Mouse (Mus musculus) left cerebral cortex, postnatal 25 days (tissue): Measurements from ENCODE around the gene Hfm1. TPM values are rescaled to one million over a fixed set of nuclear protein-coding genes. Genes with fewer than 3 reads are reported as not detected.

ENCODE experiments used
- DNase-seq, 2 experiments: peaks; one replicate each; pipeline ENCODE4 v3.0.0; 2022; ENCODE audit warnings: low spot score in 2 of 2, mixed read lengths in 1 of 2
- intact Hi-C: fragments of 180-260 bp; cut with DNase I; formaldehyde crosslinking; loops from one replicate; pipeline ENCODE4 v1.15.1; 2025
- total RNA-seq, 2 experiments: library from RNA; stranded (reverse); gene quantifications; 2 replicates each; pipeline ENCODE4 v1.2.3; 2021

The Hfm1 gene
- 1 to 10 TPM; 1.3 to 1.7 TPM for total RNA-seq

- peak; percentile 72 to 73 for DNase-seq
- intact Hi-C loops: no loop called here
These were observed at the start of gene Hfm1 for GRCm38 (mm10) chr5:106925488-106926368. Gene Hfm1, minus strand, starts transcription at chr5:106926321.

DNA sequence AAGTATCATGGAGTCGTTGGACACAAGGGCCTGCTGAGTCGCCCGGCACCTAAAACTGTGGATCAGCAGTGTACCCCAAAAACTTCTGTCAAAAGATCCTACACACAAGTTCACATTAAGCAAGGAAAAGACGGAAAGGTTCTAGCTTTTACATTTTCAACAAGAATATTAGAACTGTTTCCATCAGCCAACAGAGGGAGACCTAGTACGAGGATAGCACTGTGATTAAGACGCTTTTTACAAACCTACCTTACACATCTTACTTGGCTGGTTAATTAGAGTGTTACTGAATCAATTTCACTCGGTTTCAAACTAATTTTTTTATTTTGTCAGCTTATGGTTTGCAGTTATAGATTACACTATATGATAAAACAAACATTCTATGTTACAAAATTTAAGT is 47.8 kb upstream of the Hfm1 start:
- intact Hi-C loops: no loop called here
- no peak for DNase-seq

DNA sequence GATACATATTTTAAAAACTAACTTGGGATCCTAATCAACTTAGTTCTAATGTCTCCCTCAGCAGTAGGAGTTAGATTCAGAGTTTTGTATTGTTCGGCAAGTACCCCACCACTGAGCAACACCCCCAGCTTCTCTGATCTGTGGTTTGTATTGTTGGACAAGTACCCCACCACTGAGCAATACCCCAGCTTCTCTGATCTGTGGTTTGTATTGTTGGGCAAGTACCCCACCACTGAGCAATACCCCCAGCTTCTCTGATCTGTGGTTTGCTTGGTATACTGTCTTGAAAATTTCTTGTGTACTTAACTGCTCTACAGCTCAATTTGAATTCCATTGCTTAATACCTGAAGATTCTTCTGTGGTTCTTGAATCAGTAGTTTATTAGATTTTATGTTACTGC is 41.5 kb upstream of the Hfm1 start:
- intact Hi-C loops: no loop called here
- DNase-seq: no peak

- intact Hi-C loops: no loop called here
- no peak for DNase-seq
These were observed 40.3 kb upstream of the Hfm1 start for GRCm38 (mm10) chr5:106966443-106966842.

- intact Hi-C loops: no loop called here
- no peak for DNase-seq
These were observed 38.4 kb upstream of the Hfm1 start for GRCm38 (mm10) chr5:106964513-106965014.

DNA sequence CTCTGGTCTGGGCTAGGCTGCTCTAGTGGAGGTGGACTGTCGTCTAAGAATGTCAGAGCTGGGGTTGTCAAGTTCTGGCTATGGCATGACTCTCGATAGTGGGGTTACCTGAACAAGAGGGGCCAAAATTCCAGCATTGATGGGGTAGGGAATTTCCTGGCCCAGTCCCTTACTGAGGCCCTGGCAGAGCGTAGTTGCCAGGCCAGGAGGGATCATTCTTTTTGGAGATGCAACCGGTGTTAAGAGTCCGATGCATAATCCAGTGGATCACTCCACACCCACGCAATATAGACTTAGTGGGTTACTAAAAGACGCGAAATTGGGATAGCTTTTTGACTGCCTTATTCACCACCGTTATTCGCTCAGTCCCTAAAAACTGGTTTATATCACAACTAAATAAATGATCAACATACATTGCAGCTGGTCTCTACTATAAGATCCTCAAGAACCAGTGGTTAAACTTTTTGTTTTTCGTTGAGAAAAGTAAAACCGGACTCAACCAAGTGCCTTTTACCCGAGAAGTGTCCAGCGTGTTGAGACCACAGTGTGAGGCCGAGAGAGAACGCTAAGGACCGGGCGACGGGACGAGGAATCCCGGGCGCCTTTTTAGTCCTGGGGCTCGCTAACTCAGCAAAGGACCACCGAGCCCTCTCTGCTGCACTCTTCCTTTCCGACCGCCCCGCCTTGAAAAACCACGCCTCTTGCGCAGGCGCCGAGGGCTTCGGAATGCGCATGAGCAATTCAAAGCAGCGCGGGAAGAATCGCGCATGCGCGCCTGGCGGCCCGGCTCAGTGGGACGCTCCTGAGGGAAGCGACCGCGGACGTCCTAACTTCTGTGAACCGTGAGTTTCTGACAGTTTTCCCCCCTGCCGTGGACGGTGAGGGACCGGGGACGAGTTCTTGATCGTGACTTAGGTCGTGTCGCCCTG is 37.7 kb upstream of the Hfm1 start, which contains the start of gene Cdc7:
Gene Cdc7, plus strand, starts transcription at position 739 of the 929 bp plus-strand sequence.
- intact Hi-C loops: no loop called here
- peak; percentile 91 to 94 for DNase-seq

- intact Hi-C loops: no loop called here
- DNase-seq: no peak
These were observed 34.3 kb upstream of the Hfm1 start for GRCm38 (mm10) chr5:106960451-106960850.

DNA sequence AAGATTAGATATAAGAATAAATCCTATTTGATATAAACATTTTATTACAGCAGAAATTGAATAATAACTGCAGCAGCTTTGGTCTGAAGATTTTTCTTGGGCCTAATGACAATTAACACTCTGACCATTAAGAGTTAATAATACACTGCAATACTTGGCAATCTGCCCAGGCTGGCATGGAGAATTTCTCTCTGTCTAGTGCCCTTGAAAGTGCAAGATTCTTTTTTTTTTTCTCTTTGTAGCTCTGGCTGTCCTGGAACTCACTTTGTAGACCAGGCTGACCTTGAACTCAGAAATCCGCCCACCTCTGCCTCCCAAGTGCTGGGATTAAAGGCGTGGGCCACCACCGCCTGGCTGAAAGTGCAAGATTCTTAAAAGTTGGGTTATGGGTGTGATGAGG is 32.9 kb upstream of the Hfm1 start:
- DNase-seq: no peak
- intact Hi-C loops: no loop called here

GRCm38 (mm10) chr5:106956467-106956866 is 30.3 kb upstream of the Hfm1 start:
- no peak for DNase-seq
- intact Hi-C loops: no loop called here

DNA sequence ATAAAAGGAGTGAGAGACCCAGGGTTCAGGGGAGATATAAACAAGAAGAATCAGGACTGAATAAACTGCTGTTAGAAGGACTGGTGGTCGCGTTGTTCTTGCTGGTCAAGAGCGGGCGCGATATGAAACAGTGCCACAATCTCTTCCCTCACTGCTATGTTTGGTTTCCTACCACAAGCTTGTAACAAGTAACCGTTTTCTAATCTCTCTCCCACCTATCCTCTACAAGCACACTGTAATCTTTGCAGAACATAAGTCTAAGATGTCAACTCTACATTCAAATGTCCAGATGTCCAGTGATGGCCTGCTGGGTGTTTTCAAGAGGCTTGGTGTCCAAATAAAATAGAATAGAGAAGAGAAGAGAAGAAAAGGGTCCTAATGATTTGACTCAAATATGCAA is 22.6 kb upstream of the Hfm1 start:
- no peak for DNase-seq
- intact Hi-C loops: no loop called here

DNA sequence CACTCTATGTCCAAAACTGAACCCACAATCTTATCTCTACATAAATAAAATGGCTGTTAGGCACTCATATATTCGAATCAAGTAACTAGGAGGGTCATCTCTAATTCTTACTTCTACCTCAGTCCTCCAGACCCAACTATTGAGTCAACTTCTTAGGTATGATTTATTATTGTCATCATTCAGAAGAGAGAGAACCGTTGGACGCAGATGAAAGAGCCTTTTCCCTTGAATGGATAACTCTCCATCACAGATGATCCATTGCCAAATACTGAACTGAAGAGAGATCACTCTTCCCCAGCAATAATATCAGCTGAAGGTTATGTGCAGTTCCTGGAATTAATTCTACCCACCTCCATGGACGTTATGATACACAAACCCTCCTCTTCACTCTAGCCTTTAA is 20.2 kb upstream of the Hfm1 start:
- DNase-seq: no peak
- intact Hi-C loops: no loop called here

- intact Hi-C loops: no loop called here
- no peak for DNase-seq
These were observed 1.9 kb upstream of the Hfm1 start for GRCm38 (mm10) chr5:106927996-106928395.

- intact Hi-C loops: no loop called here
- no peak for DNase-seq
These were observed 207 bp upstream of the Hfm1 start for GRCm38 (mm10) chr5:106926369-106926686.

DNA sequence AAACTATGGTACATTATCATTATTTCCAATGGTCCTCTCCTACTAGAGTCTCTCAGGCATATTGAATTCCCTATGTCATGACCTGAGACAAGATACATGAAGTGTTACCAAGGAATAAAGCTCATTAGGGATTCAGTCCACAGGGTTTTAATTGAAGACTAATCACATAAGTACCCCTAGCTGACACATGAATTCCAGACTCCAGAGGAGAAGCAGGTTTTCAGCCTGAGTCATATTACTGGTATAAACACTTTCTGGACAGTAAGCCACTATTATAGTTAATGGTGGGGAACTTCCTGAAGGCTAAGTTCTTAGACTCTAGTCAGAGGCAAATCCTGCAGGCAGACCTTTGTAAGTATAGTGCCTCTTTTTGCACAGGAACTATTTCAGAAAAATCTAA is 6.8 kb downstream of the Hfm1 start:
- intact Hi-C loops: no loop called here
- DNase-seq: no peak

DNA sequence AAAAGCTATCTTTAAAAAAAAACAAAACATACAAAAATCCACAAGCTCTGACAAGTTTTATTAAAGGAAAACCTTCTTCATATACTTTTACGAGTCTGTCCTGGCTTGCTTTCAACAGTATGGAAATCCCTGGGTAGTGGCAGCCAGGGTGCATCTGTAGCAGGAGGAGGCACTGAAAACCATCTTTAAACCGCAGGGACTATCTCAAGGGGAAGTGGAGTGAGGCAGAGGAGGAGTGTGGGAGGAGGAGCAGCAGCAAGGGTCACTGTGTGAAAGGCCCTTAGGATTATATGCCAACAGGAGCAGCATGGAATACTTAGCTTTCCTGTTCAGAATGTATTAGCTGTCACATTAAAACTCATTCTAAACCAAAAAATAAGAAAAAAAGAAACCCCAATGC is 29.2 kb downstream of the Hfm1 start:
- DNase-seq: no peak
- intact Hi-C loops: no loop called here

DNA sequence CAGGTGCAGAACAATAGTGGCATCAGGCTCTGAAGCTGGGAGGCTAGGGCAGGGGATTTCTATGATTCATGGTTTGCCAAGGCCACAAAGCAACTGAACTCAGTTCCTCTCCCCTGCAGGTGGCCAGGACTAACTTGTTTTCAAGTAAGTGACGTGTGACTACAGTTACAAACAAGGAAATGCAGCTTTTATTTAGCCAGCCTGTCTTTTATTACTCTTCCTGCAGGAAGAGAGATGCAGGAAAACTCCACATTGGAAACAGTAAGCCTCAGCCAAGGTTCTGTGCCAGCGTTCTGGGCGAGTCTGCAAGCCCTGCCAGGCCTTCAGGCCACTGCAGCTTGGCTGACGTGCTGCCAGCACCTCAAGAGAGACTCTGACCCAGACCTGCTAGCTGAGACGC is 34.3 kb downstream of the Hfm1 start:
- intact Hi-C loops: no loop called here

DNA sequence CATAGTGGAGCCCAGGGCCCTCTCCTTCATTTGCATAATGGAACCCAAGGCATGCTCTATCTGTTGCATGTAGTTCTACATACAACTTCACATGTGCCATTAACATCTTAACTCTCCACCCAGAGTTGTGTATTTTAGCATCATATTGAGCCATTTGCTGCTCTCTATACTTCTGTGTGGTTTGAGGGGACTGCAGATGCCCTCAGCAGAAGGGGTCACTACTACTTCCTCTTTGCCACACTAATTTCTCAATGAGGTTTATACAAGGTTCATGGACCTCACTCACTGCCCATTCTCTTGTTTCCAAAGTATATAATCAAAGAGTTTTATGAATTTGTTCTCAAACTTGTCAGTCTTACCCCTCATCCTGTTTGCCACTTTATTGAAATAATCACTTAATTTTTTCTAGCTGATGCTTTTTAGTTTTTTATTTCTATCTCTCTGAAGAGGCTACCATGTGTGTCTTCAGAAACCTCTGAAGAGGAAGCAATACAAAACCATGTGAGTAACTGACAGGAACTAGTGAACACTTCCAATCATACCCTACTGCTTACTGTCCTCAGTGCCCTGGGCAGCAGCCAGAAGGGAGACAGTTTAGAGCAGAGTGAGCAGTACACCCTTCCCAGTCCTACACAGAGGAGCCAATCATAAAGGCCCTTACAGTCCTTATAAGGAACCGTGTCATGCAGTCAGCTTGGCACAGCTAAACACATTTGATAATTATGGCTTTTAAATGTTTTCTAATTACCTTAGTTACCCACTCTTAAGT is 38.6 kb downstream of the Hfm1 start:
- intact Hi-C loops: no loop called here
- DNase-seq: no peak

More for the DNA sequence above, 34.3 kb downstream of the Hfm1 start:
- peak in 1 of 2 experiments; percentile 5 for DNase-seq

- intact Hi-C loops: no loop called here
- no peak for DNase-seq
These were observed 40.6 kb downstream of the Hfm1 start for GRCm38 (mm10) chr5:106885517-106885916.

DNA sequence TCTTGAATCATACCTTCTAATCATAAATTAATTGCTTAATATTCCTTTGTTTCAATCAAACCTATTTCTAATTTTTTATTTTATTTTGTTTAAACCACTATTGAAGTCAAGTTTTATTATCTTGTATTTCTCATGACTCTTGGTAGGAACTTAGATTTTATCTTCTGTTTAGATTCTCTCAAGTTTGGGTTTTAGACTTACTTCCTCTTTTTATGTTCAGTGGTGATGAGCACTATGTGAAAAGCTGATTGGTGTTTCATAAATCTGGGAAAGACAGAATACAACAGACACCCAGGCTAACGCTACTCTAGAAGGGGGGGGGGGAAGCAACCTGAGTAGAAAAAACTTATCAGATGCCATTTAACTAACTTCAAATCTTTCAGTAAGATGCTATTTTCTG is 49.7 kb downstream of the Hfm1 start:
- no peak for DNase-seq
- intact Hi-C loops: no loop called here

GRCm38 (mm10) chr5:106860415-106860814 is 65.7 kb downstream of the Hfm1 start:
- peak; percentile 44 to 65 for DNase-seq
- intact Hi-C loops: loop anchor here (1.0 kb wide), 1 partner anchor 462 kb away; no protein-coding TSS in a partner anchor
